Mouse (Mus musculus): ENCODE results near the gene Prcc.
"Not testable (repeated sequence)": the region's sequence is repeated elsewhere in the genome, so short reads cannot be mapped to it uniquely, and the experiment has no call there.

Prcc gene

GRCm38 (mm10) chr3:87905880-87906485, 20.6 kb upstream of the Prcc start, which contains the start of gene Hdgf:
Gene Hdgf (plus strand): TSS chr3:87906321.
- peak; percentile 96 for DNase-seq (ENCODE audit: low read depth)

GRCm38 (mm10) chr3:87903821-87904220, 18.4 kb upstream of the Prcc start:
- DNase-seq (ENCODE audit: low read depth) = no peak

GRCm38 (mm10) chr3:87901959-87902358, 16.6 kb upstream of the Prcc start:
- not testable (repeated sequence) for DNase-seq (ENCODE audit: low read depth)

- no peak for DNase-seq (ENCODE audit: low read depth)
Measured at GRCm38 (mm10) chr3:87901036-87901624, 15.7 kb upstream of the Prcc start.

GRCm38 (mm10) chr3:87899776-87900175, 14.4 kb upstream of the Prcc start:
- DNase-seq (ENCODE audit: low read depth) = no peak

- DNase-seq (ENCODE audit: low read depth) = no peak
Measured at GRCm38 (mm10) chr3:87899266-87899665, 13.9 kb upstream of the Prcc start.

- DNase-seq (ENCODE audit: low read depth) = no peak
Measured at GRCm38 (mm10) chr3:87893367-87893905, 8.0 kb upstream of the Prcc start.

- DNase-seq (ENCODE audit: low read depth) = no peak
Measured at GRCm38 (mm10) chr3:87891481-87891880, 6.1 kb upstream of the Prcc start.

- not testable (repeated sequence) for DNase-seq (ENCODE audit: low read depth)
Measured at GRCm38 (mm10) chr3:87887400-87887799, 2.0 kb upstream of the Prcc start.

- DNase-seq (ENCODE audit: low read depth) = no peak
Measured at GRCm38 (mm10) chr3:87886416-87886815, 1.0 kb upstream of the Prcc start.

GRCm38 (mm10) chr3:87886004-87886365, 577 bp upstream of the Prcc start:
- no peak for DNase-seq (ENCODE audit: low read depth)

- peak; percentile 69 for DNase-seq (ENCODE audit: low read depth)
Measured at GRCm38 (mm10) chr3:87884708-87885251, 628 bp downstream of the Prcc start.

GRCm38 (mm10) chr3:87884291-87884690, 1.1 kb downstream of the Prcc start:
- no peak for DNase-seq (ENCODE audit: low read depth)

GRCm38 (mm10) chr3:87877730-87878129, 7.7 kb downstream of the Prcc start:
- DNase-seq (ENCODE audit: low read depth) = no peak

GRCm38 (mm10) chr3:87864111-87864510, 21.3 kb downstream of the Prcc start:
- DNase-seq (ENCODE audit: low read depth) = not testable (repeated sequence)

GRCm38 (mm10) chr3:87859813-87860212, 25.6 kb downstream of the Prcc start:
- DNase-seq (ENCODE audit: low read depth) = peak; percentile 90

GRCm38 (mm10) chr3:87857666-87858065, 27.7 kb downstream of the Prcc start:
- DNase-seq (ENCODE audit: low read depth) = peak; percentile 26

- no peak for DNase-seq (ENCODE audit: low read depth)
Measured at GRCm38 (mm10) chr3:87855936-87856335, 29.5 kb downstream of the Prcc start.

GRCm38 (mm10) chr3:87854795-87855568, 30.4 kb downstream of the Prcc start:
- DNase-seq (ENCODE audit: low read depth) = peak; percentile 19

GRCm38 (mm10) chr3:87849117-87849516, 36.3 kb downstream of the Prcc start:
- DNase-seq (ENCODE audit: low read depth) = peak; percentile 84

GRCm38 (mm10) chr3:87847680-87848079, 37.7 kb downstream of the Prcc start:
- peak; percentile 91 for DNase-seq (ENCODE audit: low read depth)

- DNase-seq (ENCODE audit: low read depth) = peak; percentile 96
Measured at GRCm38 (mm10) chr3:87846650-87847110, 38.7 kb downstream of the Prcc start, which contains the start of gene Sh2d2a. Gene Sh2d2a (plus strand): TSS chr3:87846755.

Measured in induced T-regulatory cell, adult 2 months (primary cell).